Mouse (Mus musculus) midbrain, embryonic 14.5 days (tissue): ENCODE data around the gene Myh14. TPM values are rescaled to one million over a fixed set of nuclear protein-coding genes. Genes with fewer than 3 reads are reported as not detected.

Experiments
- ATAC-seq: fragments of 200-750 bp; cut with Nextera tagmentation; 2 replicates; pipeline ENCODE4 v1.8.0; 2017; ENCODE audit warnings: moderate number of reproducible peaks, moderate library complexity; ENCODE audit not compliant: low FRiP score, low TSS enrichment
- DNase-seq: peaks from one replicate; pipeline ENCODE4 v3.0.0-alpha.2; 2015
- H3K27ac ChIP-seq: fragments of 300-500 bp; sonication (generic); replicated peaks from 2 replicates; pipeline ENCODE4 v1.5.1; 2014; ENCODE audit warnings: mild to moderate bottlenecking, low read depth, low read length, moderate library complexity
- H3K27me3 ChIP-seq: fragments of 300-500 bp; sonication (generic); 2 replicates; pipeline ENCODE4 v1.6.1; 2014; ENCODE audit warnings: low read length, control low read depth, mixed read lengths; ENCODE audit not compliant: control insufficient read depth, insufficient read depth
- H3K36me3 ChIP-seq: fragments of 300-500 bp; sonication (generic); 2 replicates; pipeline ENCODE4 v1.6.1; 2014; ENCODE audit warnings: low read length, control low read depth; ENCODE audit not compliant: control insufficient read depth, insufficient read depth
- H3K4me1 ChIP-seq: fragments of 300-500 bp; sonication (generic); 2 replicates; pipeline ENCODE4 v1.6.1; 2014; ENCODE audit warnings: mild to moderate bottlenecking, antibody characterized with exemption, low read length, control low read depth; ENCODE audit not compliant: control insufficient read depth, insufficient read depth
- H3K4me2 ChIP-seq: fragments of 300-500 bp; sonication (generic); 2 replicates; pipeline ENCODE4 v1.6.1; 2014; ENCODE audit warnings: mild to moderate bottlenecking, low read length, moderate library complexity
- H3K4me3 ChIP-seq: fragments of 300-500 bp; sonication (generic); replicated peaks from 2 replicates; pipeline ENCODE4 v1.5.1; 2014; ENCODE audit warnings: low read depth, low read length
- H3K9ac ChIP-seq: fragments of 300-500 bp; sonication (generic); replicated peaks from 2 replicates; pipeline ENCODE4 v1.6.1; 2014; ENCODE audit warnings: mild to moderate bottlenecking, low read length, moderate library complexity
- H3K9me3 ChIP-seq: fragments of 300-500 bp; sonication (generic); 2 replicates; pipeline ENCODE4 v1.6.1; 2016; ENCODE audit warnings: low read length, control low read depth, mixed read lengths; ENCODE audit not compliant: control insufficient read depth
- WGBS: fragments of 180-500 bp; shearing (Covaris S2); extraction: QIAGEN DNeasy Blood & Tissue Kit; methylation state at CpG from one replicate; pipeline ENCODE4 v1.1.7; 2014; 5-methylcytosine and 5-hydroxymethylcytosine counted together
- polyA plus RNA-seq: library from polyadenylated mRNA; unstranded; fragments of >200 nt; fragmentation: Nextera tagmentation; extraction: Ambion mirVana; gene quantifications from 2 replicates; pipeline ENCODE4 v1.2.1, GENCODE M21; 2014

The Myh14 gene
- polyA plus RNA-seq, 1 experiment from 2014 or later, result 2.7 TPM

DNA sequence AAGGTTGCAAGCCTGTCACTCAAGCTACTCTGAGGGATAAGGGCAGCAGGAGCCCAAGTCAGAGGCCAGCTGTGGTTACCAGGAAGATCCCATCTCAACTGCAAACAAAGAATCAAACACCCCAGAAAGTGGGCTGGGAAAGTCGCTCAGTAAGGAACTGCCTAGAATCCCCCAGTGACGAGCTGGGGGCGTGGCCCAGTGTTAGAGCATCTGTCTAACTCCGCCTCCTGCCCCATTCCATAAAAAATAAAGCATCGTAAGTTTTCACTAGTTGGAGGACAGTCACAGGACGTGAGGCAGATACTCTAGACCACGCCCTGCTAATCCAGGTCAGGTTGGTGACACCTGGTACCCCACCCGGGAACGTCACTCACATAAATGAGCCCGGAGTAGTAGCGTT lies 5.9 kb downstream of the Myh14 start:
- DNase-seq (no peak), ATAC-seq (no peak)
- WGBS, result 32% methylated on average over 11 of the region's 11 CpGs
- Histone ChIP-seq H3K27ac (no peak overlapping the region), H3K9ac (no peak overlapping the region), H3K36me3 (no peaks in the 10 kb centered on the region), H3K4me2 (no peak overlapping the region), H3K9me3 (no peaks in the 10 kb centered on the region), H3K4me3 (no peak overlapping the region), H3K4me1 (no peaks in the 10 kb centered on the region), H3K27me3 (no peaks in the 10 kb centered on the region)

DNA sequence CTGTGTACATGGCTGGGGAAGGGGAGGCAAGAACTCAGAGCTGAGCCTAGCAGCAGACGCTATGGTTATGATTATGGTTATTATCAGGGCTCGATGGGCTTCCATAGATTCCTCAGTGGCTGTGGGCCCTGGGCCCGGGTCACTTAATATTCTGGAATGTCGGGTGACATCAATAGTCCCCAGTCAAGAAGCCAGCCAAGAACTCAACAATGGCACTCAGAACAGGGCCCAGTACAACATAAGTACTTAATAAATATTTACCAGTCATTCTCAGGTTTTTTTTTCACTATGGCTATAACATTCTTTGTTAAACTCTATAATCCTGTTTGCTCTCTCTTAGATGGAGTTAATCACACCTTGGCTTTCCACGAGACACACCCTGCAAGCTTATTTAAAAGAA lies 7.1 kb downstream of the Myh14 start:
- H3K9me3 ChIP-seq, result no peaks in the 10 kb centered on the region
- no peak overlapping the region for H3K4me3 ChIP-seq
- H3K4me1 ChIP-seq, result no peaks in the 10 kb centered on the region
- H3K36me3 ChIP-seq, result no peaks in the 10 kb centered on the region
- 78% methylated on average over 5 of the region's 5 CpGs for WGBS
- no peak for ATAC-seq
- H3K4me2 ChIP-seq, result no peak overlapping the region
- DNase-seq, result no peak
- H3K9ac ChIP-seq, result no peak overlapping the region
- no peak overlapping the region for H3K27ac ChIP-seq
- H3K27me3 ChIP-seq, result no peaks in the 10 kb centered on the region

- Histone ChIP-seq H3K9ac (no peak overlapping the region), H3K27me3 (no peaks in the 10 kb centered on the region), H3K4me1 (no peaks in the 10 kb centered on the region), H3K27ac (no peak overlapping the region), H3K4me2 (no peak overlapping the region), H3K9me3 (no peaks in the 10 kb centered on the region), H3K36me3 (no peaks in the 10 kb centered on the region), H3K4me3 (no peak overlapping the region)
- DNase-seq (no peak), ATAC-seq (no peak)
- 19% methylated on average over 3 of the region's 3 CpGs for WGBS
Observed at GRCm38 (mm10) chr7:44662569-44662968, 8.1 kb downstream of the Myh14 start.

DNA sequence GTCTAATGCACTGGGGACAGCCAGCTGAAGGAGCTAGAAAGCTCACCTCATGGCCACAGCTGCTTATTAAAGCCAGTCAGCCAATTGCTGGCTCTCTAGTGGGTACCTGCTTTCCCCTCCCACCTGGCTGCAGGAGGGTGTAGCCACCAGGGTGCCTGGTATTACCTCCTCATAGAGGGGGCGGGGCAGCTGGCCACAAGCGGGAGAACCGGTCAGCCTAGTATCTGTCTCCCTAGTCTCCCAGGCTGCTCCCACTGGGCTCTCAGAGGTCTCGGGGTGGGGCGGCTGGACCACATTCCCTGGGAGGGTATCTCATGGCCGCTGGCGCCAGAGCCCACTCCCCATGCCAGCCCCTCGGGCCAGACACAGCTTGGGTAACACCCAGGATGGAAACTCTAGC lies 8.5 kb downstream of the Myh14 start:
- 13% methylated on average over 8 of the region's 8 CpGs for WGBS
- no peaks in the 10 kb centered on the region for H3K9me3 ChIP-seq
- H3K4me3 ChIP-seq, result no peak overlapping the region
- DNase-seq, result no peak
- H3K27ac ChIP-seq, result no peak overlapping the region
- no peak overlapping the region for H3K4me2 ChIP-seq
- no peaks in the 10 kb centered on the region for H3K36me3 ChIP-seq
- H3K27me3 ChIP-seq, result no peaks in the 10 kb centered on the region
- ATAC-seq, result no peak
- no peak overlapping the region for H3K9ac ChIP-seq
- no peaks in the 10 kb centered on the region for H3K4me1 ChIP-seq

DNA sequence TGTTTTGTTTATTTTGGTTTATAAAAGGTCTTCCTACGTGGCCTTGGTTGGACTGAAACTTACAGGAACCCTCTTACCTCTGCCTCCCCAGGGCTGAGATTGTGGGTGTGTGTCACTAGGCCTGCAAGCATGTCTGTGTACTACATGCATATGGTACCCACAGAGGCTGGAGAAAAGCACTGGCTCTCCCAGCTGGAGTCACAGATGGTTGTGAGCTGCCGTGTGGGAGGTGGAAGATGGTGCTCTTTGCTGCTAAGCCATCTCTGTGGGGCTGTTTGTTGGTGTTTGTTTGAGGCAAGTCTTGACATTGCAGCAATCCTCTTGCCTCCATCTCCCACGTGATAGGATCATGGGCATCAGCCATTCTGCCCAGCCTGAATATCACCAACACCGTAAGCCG lies 9.4 kb downstream of the Myh14 start:
- no peak overlapping the region for H3K4me2 ChIP-seq
- DNase-seq, result no peak
- no peak overlapping the region for H3K27ac ChIP-seq
- no peaks in the 10 kb centered on the region for H3K4me1 ChIP-seq
- H3K9ac ChIP-seq, result no peak overlapping the region
- no peaks in the 10 kb centered on the region for H3K36me3 ChIP-seq
- H3K27me3 ChIP-seq, result no peaks in the 10 kb centered on the region
- no peaks in the 10 kb centered on the region for H3K9me3 ChIP-seq
- 79% methylated on average over 5 of the region's 5 CpGs for WGBS
- no peak overlapping the region for H3K4me3 ChIP-seq
- no peak for ATAC-seq

DNA sequence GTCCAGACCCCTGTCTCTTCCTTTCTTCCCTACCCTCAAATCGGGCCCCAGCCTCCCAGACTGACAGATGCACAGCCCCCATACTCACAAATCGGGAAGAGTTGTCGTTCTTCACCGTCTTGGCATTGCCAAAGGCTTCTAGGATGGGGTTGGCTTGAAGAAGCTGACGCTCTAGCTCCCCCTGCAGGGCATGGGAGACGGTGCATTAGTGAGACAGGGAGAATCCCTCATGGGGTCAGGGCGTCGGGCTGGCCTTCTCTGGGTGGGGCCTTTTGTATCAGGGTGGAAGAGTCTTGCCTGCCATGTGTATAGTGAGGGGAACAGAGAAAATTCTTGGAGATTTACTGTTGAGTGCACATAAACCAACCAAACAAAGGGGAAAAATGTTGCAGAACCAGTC lies 15.1 kb downstream of the Myh14 start:
- DNase-seq, result peak; percentile 61
- Histone ChIP-seq H3K9me3 (no peaks in the 10 kb centered on the region), H3K4me3 (no peak overlapping the region), H3K27me3 (no peaks in the 10 kb centered on the region), H3K36me3 (no peaks in the 10 kb centered on the region), H3K4me1 (no peaks in the 10 kb centered on the region), H3K4me2 (no peak overlapping the region), H3K9ac (no peak overlapping the region), H3K27ac (no peak overlapping the region)
- WGBS, result 15% methylated on average over 8 of the region's 8 CpGs
- no peak for ATAC-seq

DNA sequence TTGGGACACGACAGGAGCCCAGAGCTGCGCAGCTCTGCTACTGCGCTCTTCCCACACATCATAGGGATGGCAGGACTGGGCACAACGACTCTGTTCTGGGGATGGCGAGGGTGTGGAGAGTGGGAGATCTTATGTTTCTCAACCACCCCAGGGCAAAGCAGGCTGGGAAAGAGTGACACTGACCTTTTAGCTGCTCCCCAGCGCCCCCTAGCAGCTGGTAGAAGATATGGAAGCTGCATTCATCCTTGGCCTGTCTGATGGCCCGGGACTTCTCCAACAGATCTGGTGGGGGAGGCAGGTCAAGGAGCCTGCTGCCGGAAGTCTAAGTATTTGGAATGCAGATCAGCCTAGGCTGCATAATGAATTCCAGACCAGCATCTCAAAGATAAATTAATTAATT lies 16.9 kb downstream of the Myh14 start:
- H3K4me2 ChIP-seq, result no peak overlapping the region
- ATAC-seq (no peak), DNase-seq (no peak)
- no peak overlapping the region for H3K9ac ChIP-seq
- H3K4me3 ChIP-seq, result no peak overlapping the region
- no peaks in the 10 kb centered on the region for H3K27me3 ChIP-seq
- H3K36me3 ChIP-seq, result no peaks in the 10 kb centered on the region
- 50% methylated on average over 8 of the region's 8 CpGs for WGBS
- H3K9me3 ChIP-seq, result no peaks in the 10 kb centered on the region
- H3K27ac ChIP-seq, result no peak overlapping the region
- H3K4me1 ChIP-seq, result no peaks in the 10 kb centered on the region

DNA sequence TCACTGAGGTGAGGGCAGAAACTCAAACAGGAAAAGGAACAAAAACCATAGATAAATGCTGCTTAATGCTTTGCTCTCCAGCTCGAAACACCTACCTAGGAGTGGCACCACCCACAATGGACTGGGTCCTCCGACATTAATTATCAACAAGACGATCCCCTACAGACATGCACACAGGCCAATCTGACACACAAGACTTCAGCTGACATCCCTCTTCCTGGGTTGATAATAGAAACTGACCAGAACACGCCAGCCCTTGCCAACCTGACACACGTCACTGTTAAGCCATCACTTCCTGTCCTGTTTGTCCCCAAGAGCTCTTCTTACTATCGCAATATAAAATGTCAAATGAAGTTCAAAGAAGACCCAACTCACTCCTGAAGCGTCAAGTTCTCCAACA lies 19.2 kb downstream of the Myh14 start:
- Histone ChIP-seq H3K4me3 (no peak overlapping the region), H3K9me3 (no peaks in the 10 kb centered on the region), H3K36me3 (no peaks in the 10 kb centered on the region), H3K9ac (no peak overlapping the region), H3K4me1 (no peaks in the 10 kb centered on the region), H3K27ac (no peak overlapping the region), H3K4me2 (no peak overlapping the region), H3K27me3 (no peaks in the 10 kb centered on the region)
- 80% methylated on average over 7 of the region's 7 CpGs for WGBS
- ATAC-seq (no peak), DNase-seq (no peak)

DNA sequence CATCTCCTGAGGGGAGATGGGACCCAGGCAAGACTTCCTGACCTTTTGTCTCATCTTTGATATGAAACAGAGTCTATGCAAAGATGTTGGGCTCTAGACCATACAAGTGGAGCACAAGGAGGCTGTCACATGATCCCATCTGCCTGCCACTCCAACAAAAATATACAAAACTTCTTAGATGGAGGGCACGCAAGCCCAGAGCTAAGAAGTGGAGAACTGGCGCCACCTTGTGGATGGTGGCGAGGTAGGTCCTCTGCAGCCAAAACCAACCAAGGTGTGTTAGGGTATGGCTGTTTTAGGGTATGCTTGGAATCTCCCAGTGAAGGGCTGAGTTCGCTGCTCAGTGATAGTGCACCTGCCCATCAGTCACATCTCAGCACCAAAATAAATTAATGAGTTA lies 20.7 kb downstream of the Myh14 start:
- no peak for ATAC-seq
- Histone ChIP-seq H3K36me3 (no peaks in the 10 kb centered on the region), H3K9ac (no peak overlapping the region), H3K27ac (no peak overlapping the region), H3K27me3 (no peaks in the 10 kb centered on the region), H3K4me1 (0 out of 2 replicates have a peak, but pooled peaks cover 3% of the 10 kb centered on the region), H3K4me2 (no peak overlapping the region), H3K4me3 (no peak overlapping the region), H3K9me3 (no peaks in the 10 kb centered on the region)
- WGBS, result 10% methylated on average over 4 of the region's 4 CpGs
- DNase-seq, result peak; percentile 87
